In genomic region chr1:135554632-135555260, GRCm38 (mm10) we compare ENCODE assay signal across 9 mouse cellular contexts. TPM values are rescaled to one million over a fixed set of nuclear protein-coding genes. Genes with fewer than 3 reads are reported as not detected.
A peak's percentile ranks its signal among the peaks of the same experiment; 100 is the strongest.
DNase-seq lines count a peak whose midpoint lies in the region; ATAC-seq and TF ChIP-seq lines count a peak whose summit lies in the region.
"Had no signal": no experiment of that assay in that cellular context is flagged by ENCODE, and none has a peak within 500 bp of the region (broad histone marks: within the 10 kb centered on the region; RNA-seq: fewer than 3 reads in every experiment).

No protein-coding gene starts in this region.

- no peaks in the 10 kb centered on the region for H3K27me3 ChIP-seq in heart, postnatal 0 days (ENCODE audit: control insufficient read depth, insufficient read depth, low read length)
- 0 out of 2 replicates have a peak, but pooled peaks cover 5% of the 10 kb centered on the region for H3K27me3 ChIP-seq in embryonic facial prominence, embryonic 10.5 days (replicated peaks; ENCODE audit: low read depth, poor library complexity, severe bottlenecking)
- no peaks in the 10 kb centered on the region for H3K27me3 ChIP-seq in hindbrain, postnatal 0 days (ENCODE audit: insufficient read depth, low read length)
- H3K27me3 ChIP-seq in neural tube, embryonic 12.5 days (replicated peaks): no peaks in the 10 kb centered on the region

- H3K27ac ChIP-seq in heart, postnatal 0 days (ENCODE audit: low read depth): no peak overlapping the region
- H3K27ac ChIP-seq in embryonic facial prominence, embryonic 10.5 days (replicated peaks): peak overlapping the region; percentile 64; the same call in 1 of the 2 replicates
- peak overlapping the region; percentile 11; the same call in 1 of the 2 replicates for H3K27ac ChIP-seq in hindbrain, postnatal 0 days
- no peak overlapping the region for H3K27ac ChIP-seq in neural tube, embryonic 12.5 days

- no peak overlapping the region for H3K4me3 ChIP-seq in heart, postnatal 0 days (ENCODE audit: low read depth, low read length)
- no peak overlapping the region for H3K4me3 ChIP-seq in embryonic facial prominence, embryonic 10.5 days
- no peak overlapping the region for H3K4me3 ChIP-seq in hindbrain, postnatal 0 days (ENCODE audit: low read length)
- H3K4me3 ChIP-seq in neural tube, embryonic 12.5 days: no peak overlapping the region

- intact Hi-C loops in heart, postnatal 36 days (cut with DNase I): no loop called here

- WGBS in heart, postnatal 0 days: 28% methylated on average over 17 of the region's 17 CpGs
- WGBS in embryonic facial prominence, embryonic 10.5 days: 23% methylated on average over 17 of the region's 17 CpGs
- WGBS in hindbrain, postnatal 0 days: 20% methylated on average over 17 of the region's 17 CpGs
- WGBS in neural tube, embryonic 12.5 days: 9% methylated on average over 17 of the region's 17 CpGs

- H3K4me2 ChIP-seq in heart, postnatal 0 days (ENCODE audit: low read depth, low read length): no peak overlapping the region
- H3K4me2 ChIP-seq in hindbrain, postnatal 0 days (ENCODE audit: low read depth, low read length): no peak overlapping the region
- H3K4me2 ChIP-seq in neural tube, embryonic 12.5 days (replicated peaks): peak overlapping the region; percentile 32

- peak; percentile 49 for DNase-seq in heart, postnatal 0 days (ENCODE audit: low spot score)
- no peak for DNase-seq in heart, postnatal 36 days
- peak; percentile 52 for DNase-seq in embryonic facial prominence, embryonic 10.5 days (ENCODE audit: low spot score)
- DNase-seq in hindbrain, postnatal 0 days (ENCODE audit: low spot score): no peak
- no peak for DNase-seq in cerebellum, postnatal 4 days (ENCODE audit: low spot score in 2 of 2)
- no peak for DNase-seq in right cerebral cortex, postnatal 36 days (ENCODE audit: low spot score in 2 of 2)
- no peak for DNase-seq in left cerebral cortex, adult 11 months (ENCODE audit: low spot score)
- DNase-seq: lung, postnatal 36 days had no signal

- H3K9ac ChIP-seq in heart, postnatal 0 days (replicated peaks; ENCODE audit: low read depth, low read length): no peak overlapping the region
- H3K9ac ChIP-seq in hindbrain, postnatal 0 days (replicated peaks; ENCODE audit: low read length): no peak overlapping the region
- no peak overlapping the region for H3K9ac ChIP-seq in neural tube, embryonic 12.5 days

- H3K9me3 ChIP-seq in heart, postnatal 0 days (replicated peaks; ENCODE audit: control insufficient read depth, low read length): no peaks in the 10 kb centered on the region
- H3K9me3 ChIP-seq in embryonic facial prominence, embryonic 10.5 days: no peaks in the 10 kb centered on the region
- H3K9me3 ChIP-seq in hindbrain, postnatal 0 days (ENCODE audit: low read length): no peaks in the 10 kb centered on the region
- H3K9me3 ChIP-seq in neural tube, embryonic 12.5 days: no peaks in the 10 kb centered on the region

- TF ChIP-seq CTCF in heart, postnatal 0 days (IDR thresholded peaks at IDR 0.05; ENCODE audit: low read depth): no peak
- no peak for TF ChIP-seq CTCF in hindbrain, postnatal 0 days (IDR thresholded peaks at IDR 0.05; ENCODE audit: low read depth)

- H3K4me1 ChIP-seq in heart, postnatal 0 days (ENCODE audit: control insufficient read depth, insufficient read depth): peaks cover 21% of the 10 kb centered on the region; the same call in 1 of the 2 replicates
- peaks cover 58% of the 10 kb centered on the region for H3K4me1 ChIP-seq in embryonic facial prominence, embryonic 10.5 days
- H3K4me1 ChIP-seq in hindbrain, postnatal 0 days (ENCODE audit: insufficient read depth, low read length): peaks cover 31% of the 10 kb centered on the region
- H3K4me1 ChIP-seq in neural tube, embryonic 12.5 days: peaks cover 43% of the 10 kb centered on the region

- TF ChIP-seq EP300 in heart, postnatal 0 days (IDR thresholded peaks at IDR 0.05; ENCODE audit: low read depth): no peak

- H3K36me3 ChIP-seq in heart, postnatal 0 days (replicated peaks; ENCODE audit: control insufficient read depth, insufficient read depth, low read length): no peaks in the 10 kb centered on the region
- H3K36me3 ChIP-seq in embryonic facial prominence, embryonic 10.5 days (replicated peaks): no peaks in the 10 kb centered on the region
- no peaks in the 10 kb centered on the region for H3K36me3 ChIP-seq in hindbrain, postnatal 0 days (ENCODE audit: insufficient read depth, low read length)
- H3K36me3 ChIP-seq in neural tube, embryonic 12.5 days: no peaks in the 10 kb centered on the region

- peak; percentile 36; the same call in 1 of the 2 replicates for ATAC-seq in heart, postnatal 0 days (ENCODE audit: insufficient read depth, low read depth)
- no peak for ATAC-seq in hindbrain, postnatal 0 days
- ATAC-seq in neural tube, embryonic 12.5 days (ENCODE audit: low FRiP score, low read depth): no peak

RNA-seq across cellular contexts. Expression of gene Nav1, which starts 52.3 kb away (rescaled TPM):
- total RNA-seq in heart, postnatal 0 days (2014; rRNA removed; ENCODE audit: low replicate concordance): 14.1 and 29.9 TPM in 2 replicates
- 9.2 and 10.3 TPM in 2 replicates for polyA plus RNA-seq in heart, postnatal 0 days (2015; fragmentation: Nextera tagmentation; extraction: Ambion mirVana)
- 10 to 100 TPM; 18.6 to 20.8 TPM for total RNA-seq in heart, postnatal 36 days (2021)
- polyA plus RNA-seq in embryonic facial prominence, embryonic 10.5 days (2016; fragmentation: Nextera tagmentation; extraction: Ambion mirVana): 24.1 and 27.6 TPM in 2 replicates
- 90.0 and 106 TPM in 2 replicates for total RNA-seq in hindbrain, postnatal 0 days (2014; rRNA removed)
- 38.6 and 39.9 TPM in 2 replicates for polyA plus RNA-seq in hindbrain, postnatal 0 days (2015; fragmentation: Nextera tagmentation; extraction: Ambion mirVana)
- polyA plus RNA-seq in neural tube, embryonic 12.5 days (2016; fragmentation: Nextera tagmentation; extraction: Ambion mirVana): 28.4 and 29.9 TPM in 2 replicates

Comparison
In these comparisons a context has a peak if more than half of its experiments do, and no peak if none do; other contexts are left out.
1. DNase-seq: peak in heart, postnatal 0 days (single experiment) and embryonic facial prominence, embryonic 10.5 days (single experiment); none in heart, postnatal 36 days (0 of 2), hindbrain, postnatal 0 days (single experiment), cerebellum, postnatal 4 days (0 of 2), right cerebral cortex, postnatal 36 days (0 of 2) and left cerebral cortex, adult 11 months (single experiment).
2. H3K27ac ChIP-seq: peak in embryonic facial prominence, embryonic 10.5 days (single experiment) and hindbrain, postnatal 0 days (single experiment); none in heart, postnatal 0 days (single experiment) and neural tube, embryonic 12.5 days (single experiment).